Mouse (Mus musculus) ES-Bruce4 (cell line): Measurements from ENCODE around the gene Padi3.

Source experiments
- CTCF ChIP-seq: IDR thresholded peaks from one replicate; pipeline ENCODE4 v1.8.1; 2011; ENCODE audit warnings: low read depth, low read length
- POLR2A ChIP-seq: IDR thresholded peaks from one replicate; pipeline ENCODE4 v1.8.1; 2011; ENCODE audit warnings: low read length; ENCODE audit not compliant: insufficient read depth

DNA sequence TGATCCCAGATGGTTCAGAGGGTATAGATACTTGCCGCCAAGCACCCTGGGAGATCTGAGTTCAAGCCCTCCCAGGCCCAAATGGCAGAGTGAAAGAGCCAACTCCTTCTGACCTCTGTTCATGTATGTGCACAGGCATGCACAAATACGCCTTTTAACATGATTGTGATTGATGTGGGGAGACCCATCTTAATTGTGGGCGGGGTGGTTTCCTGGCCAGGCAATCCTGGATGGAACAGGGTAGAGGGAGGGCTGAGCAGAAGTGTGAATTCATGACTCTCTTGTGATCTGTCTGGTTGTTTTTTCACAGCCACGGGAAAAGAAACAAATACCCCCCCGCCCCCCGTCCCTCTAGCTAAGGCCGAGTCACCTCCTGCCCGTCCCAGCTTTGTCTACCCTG, 22.4 kb upstream of the Padi3 start:
- no peak for TF ChIP-seq CTCF
- TF ChIP-seq POLR2A: no peak
